Mouse (Mus musculus): ENCODE measurements around the gene Pou3f3.

DNA sequence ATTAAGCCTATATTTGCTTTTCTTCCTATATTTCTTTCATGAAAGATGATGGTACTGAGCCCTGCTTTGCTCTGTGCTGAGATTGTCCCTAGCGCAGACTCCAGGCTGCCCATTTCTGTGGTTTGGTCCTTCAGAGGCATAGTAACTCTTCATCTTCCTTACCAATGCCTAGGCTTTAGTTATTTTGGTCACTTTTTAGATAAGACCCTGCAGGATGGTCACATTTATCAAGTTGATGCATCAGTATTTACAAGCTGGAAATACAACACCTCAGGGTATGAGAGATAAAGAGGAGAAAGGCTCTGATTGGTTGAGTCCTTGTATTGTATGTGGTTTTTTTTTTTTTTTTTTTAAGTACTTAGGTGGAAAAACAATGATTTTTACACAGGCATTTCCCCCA is 5.2 kb downstream of the Pou3f3 start:
- no peak for TF ChIP-seq CTCF (IDR thresholded peaks at IDR 0.05; ENCODE audit: low read depth)
- TF ChIP-seq EP300 (IDR thresholded peaks at IDR 0.05; ENCODE audit: low read depth): no peak

All from liver, embryonic 14.5 days (tissue).